Mouse (Mus musculus) cerebellum, postnatal 4 days (tissue): ENCODE data around the gene Gpr26.

Experiments used
- DNase-seq, 2 experiments: peaks; one replicate each; pipeline ENCODE4 v3.0.0; 2022; ENCODE audit warnings: low spot score in 2 of 2, mixed read lengths in 1 of 2

The Gpr26 gene

GRCm38 (mm10) chr7:131966023-131966915, at the start of gene Gpr26:
Gpr26 (plus strand) TSS chr7:131966460.
- peak in 1 of 2 experiments; percentile 20 for DNase-seq

GRCm38 (mm10) chr7:131917384-131917783, 48.9 kb upstream of the Gpr26 start:
- DNase-seq, result no peak

- no peak for DNase-seq
Observed at GRCm38 (mm10) chr7:131927288-131928050, 38.8 kb upstream of the Gpr26 start.

GRCm38 (mm10) chr7:131937611-131938010, 28.6 kb upstream of the Gpr26 start:
- no peak for DNase-seq

- no peak for DNase-seq
Observed at GRCm38 (mm10) chr7:131951131-131951530, 15.1 kb upstream of the Gpr26 start.

GRCm38 (mm10) chr7:131953402-131953801, 12.9 kb upstream of the Gpr26 start:
- no peak for DNase-seq

GRCm38 (mm10) chr7:131958705-131959104, 7.6 kb upstream of the Gpr26 start:
- no peak for DNase-seq

- DNase-seq, result peak in 1 of 2 experiments; percentile 18
Observed at GRCm38 (mm10) chr7:131960551-131960950, 5.7 kb upstream of the Gpr26 start.

- DNase-seq, result peak in 1 of 2 experiments; percentile 42
Observed at GRCm38 (mm10) chr7:131966916-131967494, 745 bp downstream of the Gpr26 start.

- DNase-seq, result no peak
Observed at GRCm38 (mm10) chr7:131970255-131970654, 4.0 kb downstream of the Gpr26 start.

GRCm38 (mm10) chr7:131975867-131976266, 9.6 kb downstream of the Gpr26 start:
- DNase-seq, result no peak

GRCm38 (mm10) chr7:131978609-131979008, 12.3 kb downstream of the Gpr26 start:
- DNase-seq, result no peak

GRCm38 (mm10) chr7:131989056-131989455, 22.8 kb downstream of the Gpr26 start:
- no peak for DNase-seq

GRCm38 (mm10) chr7:131992226-131992625, 26.0 kb downstream of the Gpr26 start:
- no peak for DNase-seq

- DNase-seq, result no peak
Observed at GRCm38 (mm10) chr7:131992873-131993272, 26.6 kb downstream of the Gpr26 start.

GRCm38 (mm10) chr7:132005996-132006696, 39.9 kb downstream of the Gpr26 start:
- no peak for DNase-seq

GRCm38 (mm10) chr7:132009002-132009401, 42.7 kb downstream of the Gpr26 start:
- DNase-seq, result no peak

GRCm38 (mm10) chr7:132012969-132013679, 46.9 kb downstream of the Gpr26 start:
- peak in 1 of 2 experiments; percentile 10 for DNase-seq

- no peak for DNase-seq
Observed at GRCm38 (mm10) chr7:132013970-132014369, 47.7 kb downstream of the Gpr26 start.

- DNase-seq, result no peak
Observed at GRCm38 (mm10) chr7:132015193-132015592, 48.9 kb downstream of the Gpr26 start.

- no peak for DNase-seq
Observed at GRCm38 (mm10) chr7:132015933-132016332, 49.7 kb downstream of the Gpr26 start.
